ENCODE assay signal across 25 mouse cellular contexts in genomic region chrX:38400616-38401015, GRCm38 (mm10). TPM values are rescaled to one million over a fixed set of nuclear protein-coding genes. Genes with fewer than 3 reads are reported as not detected.
A peak's percentile ranks its signal among the peaks of the same experiment; 100 is the strongest.
DNase-seq lines count a peak whose midpoint lies in the region; ATAC-seq and TF ChIP-seq lines count a peak whose summit lies in the region.
"Had no signal": no experiment of that assay in that cellular context is flagged by ENCODE, and none has a peak within 500 bp of the region (broad histone marks: within the 10 kb centered on the region; RNA-seq: fewer than 3 reads in every experiment).

No protein-coding gene starts in this region.

- ATAC-seq in kidney, embryonic 14.5 days (ENCODE audit: low FRiP score, low TSS enrichment) = no peak
- no peak for ATAC-seq in kidney, embryonic 16.5 days (ENCODE audit: low FRiP score, low TSS enrichment)
- ATAC-seq: activated CD4-positive, CD25-positive, alpha-beta regulatory T cell, adult 4 months; CD4-positive, CD25-positive, alpha-beta regulatory T cell, adult 4 months; forebrain, embryonic 13.5 days; Patski had no signal

- H3K27ac ChIP-seq in kidney, embryonic 14.5 days (ENCODE audit: low read depth, low read length) = no peak overlapping the region
- H3K27ac ChIP-seq in kidney, embryonic 16.5 days (ENCODE audit: low read length) = no peak overlapping the region
- H3K27ac ChIP-seq in liver, adult 2 months (replicated peaks; ENCODE audit: insufficient read depth, low read depth, low read length) = peak overlapping the region; percentile 98
- H3K27ac ChIP-seq: embryonic facial prominence, embryonic 10.5 days; embryonic facial prominence, embryonic 12.5 days; forebrain, embryonic 13.5 days had no signal

- no peaks in the 10 kb centered on the region for H3K79me2 ChIP-seq in liver, adult 2 months (ENCODE audit: control insufficient read depth, insufficient read depth, low read length)

- TF ChIP-seq POLR2A in liver, adult 2 months (IDR thresholded peaks at IDR 0.05; ENCODE audit: extremely low read depth, insufficient read depth, low read length) = no peak

- H3K9ac ChIP-seq in kidney, embryonic 14.5 days (ENCODE audit: low read depth, low read length) = no peak overlapping the region
- no peak overlapping the region for H3K9ac ChIP-seq in kidney, embryonic 16.5 days (replicated peaks; ENCODE audit: low read length)
- no peak overlapping the region for H3K9ac ChIP-seq in liver, adult 2 months (ENCODE audit: low read depth, low read length)
- H3K9ac ChIP-seq: embryonic facial prominence, embryonic 12.5 days; forebrain, embryonic 13.5 days had no signal

- H3K4me1 ChIP-seq in kidney, embryonic 14.5 days (ENCODE audit: control insufficient read depth, insufficient read depth, low read length) = no peaks in the 10 kb centered on the region
- H3K4me1 ChIP-seq in kidney, embryonic 16.5 days (ENCODE audit: insufficient read depth, low read length) = 0 out of 2 replicates have a peak, but pooled peaks cover 4% of the 10 kb centered on the region
- H3K4me1 ChIP-seq in liver, adult 2 months (ENCODE audit: control insufficient read depth, insufficient read depth, low read length) = peaks cover 21% of the 10 kb centered on the region
- H3K4me1 ChIP-seq: embryonic facial prominence, embryonic 10.5 days; embryonic facial prominence, embryonic 12.5 days; forebrain, embryonic 13.5 days had no signal

- H3K9me3 ChIP-seq in kidney, embryonic 14.5 days (ENCODE audit: control insufficient read depth, low read length) = no peaks in the 10 kb centered on the region
- no peaks in the 10 kb centered on the region for H3K9me3 ChIP-seq in kidney, embryonic 16.5 days (ENCODE audit: low read length)
- H3K9me3 ChIP-seq: embryonic facial prominence, embryonic 10.5 days; embryonic facial prominence, embryonic 12.5 days; forebrain, embryonic 13.5 days; G1E had no signal

- H3K36me3 ChIP-seq in kidney, embryonic 14.5 days (ENCODE audit: control insufficient read depth, insufficient read depth, low read length) = no peaks in the 10 kb centered on the region
- no peaks in the 10 kb centered on the region for H3K36me3 ChIP-seq in kidney, embryonic 16.5 days (ENCODE audit: insufficient read depth, low read length)
- H3K36me3 ChIP-seq in liver, adult 2 months (ENCODE audit: control insufficient read depth, insufficient read depth, low read length) = peaks cover 2% of the 10 kb centered on the region; the same call in 1 of the 2 replicates
- H3K36me3 ChIP-seq: embryonic facial prominence, embryonic 10.5 days; embryonic facial prominence, embryonic 12.5 days had no signal

- no peaks in the 10 kb centered on the region for H3K27me3 ChIP-seq in kidney, embryonic 14.5 days (ENCODE audit: control insufficient read depth, insufficient read depth, low read length)
- no peaks in the 10 kb centered on the region for H3K27me3 ChIP-seq in kidney, embryonic 16.5 days (ENCODE audit: insufficient read depth, low read length)
- no peaks in the 10 kb centered on the region for H3K27me3 ChIP-seq in liver, adult 2 months (ENCODE audit: control insufficient read depth, insufficient read depth, low read length)
- H3K27me3 ChIP-seq: CH12.LX; embryonic facial prominence, embryonic 12.5 days; forebrain, embryonic 13.5 days had no signal

- 78% methylated on average over 3 of the region's 3 CpGs for WGBS in kidney, embryonic 14.5 days
- WGBS in kidney, embryonic 16.5 days = 72% methylated on average over 3 of the region's 3 CpGs
- 16% methylated on average over 3 of the region's 3 CpGs for WGBS in liver, adult 2 months

- H3K4me2 ChIP-seq in kidney, embryonic 14.5 days (replicated peaks; ENCODE audit: low read depth, low read length) = no peak overlapping the region
- no peak overlapping the region for H3K4me2 ChIP-seq in kidney, embryonic 16.5 days (replicated peaks; ENCODE audit: low read depth, low read length)
- H3K4me2 ChIP-seq: embryonic facial prominence, embryonic 12.5 days; forebrain, embryonic 13.5 days had no signal

- no peak for TF ChIP-seq CTCF in liver, adult 2 months (IDR thresholded peaks at IDR 0.05; ENCODE audit: low read depth, low read length)

- DNase-seq in kidney, adult 11 months = peak; percentile 30
- DNase-seq in kidney, adult 8-10 months = peak; percentile 20 to 41
- no peak for DNase-seq in kidney, postnatal 10 days
- peak; percentile 10 for DNase-seq in kidney, postnatal 14 days
- DNase-seq in liver, adult 2 months (ENCODE audit: extremely low read depth, low read depth, low spot score) = peak; percentile 65
- DNase-seq in liver = no peak
- DNase-seq: adrenal gland, adult 8-10 months; adrenal gland, postnatal 14 days; adrenal gland, postnatal 36 days; B cell, adult 2 months; cerebellum, adult 11-12 months; cerebellum, adult 2 months; cerebellum, adult 9-10 months; cerebellum, postnatal 10 days; cerebellum, postnatal 25 days had no signal

- H3K4me3 ChIP-seq in kidney, embryonic 14.5 days (ENCODE audit: low read length) = no peak overlapping the region
- no peak overlapping the region for H3K4me3 ChIP-seq in kidney, embryonic 16.5 days (ENCODE audit: low read length)
- no peak overlapping the region for H3K4me3 ChIP-seq in liver, adult 2 months (ENCODE audit: insufficient read depth, low read depth, low read length)
- H3K4me3 ChIP-seq: embryonic facial prominence, embryonic 10.5 days; embryonic facial prominence, embryonic 12.5 days; forebrain, embryonic 13.5 days had no signal

RNA-seq across cellular contexts. Expression of gene Lamp2, which starts 55.6 kb away (rescaled TPM):
- 113 and 155 TPM in 2 replicates for polyA plus RNA-seq in kidney, embryonic 14.5 days (2014; fragmentation: Nextera tagmentation; extraction: Ambion mirVana)
- 187 and 188 TPM in 2 replicates for polyA plus RNA-seq in kidney, embryonic 16.5 days (2015; fragmentation: Nextera tagmentation; extraction: Ambion mirVana)
- total RNA-seq in liver, adult 2 months (2014; rRNA removed) = 414 and 458 TPM in 2 replicates
- polyA plus RNA-seq in liver, adult 2 months (2012; rRNA removed) = 203 and 230 TPM in 2 replicates

Comparison
In these comparisons a context has a peak if more than half of its experiments do, and no peak if none do; other contexts are left out.
1. DNase-seq: peak in kidney, adult 11 months (single experiment), kidney, adult 8-10 months (2 of 2), kidney, postnatal 14 days (single experiment) and liver, adult 2 months (single experiment); none in kidney, postnatal 10 days (single experiment) and liver (single experiment).